Mouse (Mus musculus): ENCODE results near the gene Thrap3. TPM values are rescaled to one million over a fixed set of nuclear protein-coding genes. Genes with fewer than 3 reads are reported as not detected.

The Thrap3 gene
- total RNA-seq (2022) = 100 to 1,000 TPM in 3 of 4 experiments, 10 to 100 TPM in 1; 95.8 to 107 (median 105) TPM

DNA sequence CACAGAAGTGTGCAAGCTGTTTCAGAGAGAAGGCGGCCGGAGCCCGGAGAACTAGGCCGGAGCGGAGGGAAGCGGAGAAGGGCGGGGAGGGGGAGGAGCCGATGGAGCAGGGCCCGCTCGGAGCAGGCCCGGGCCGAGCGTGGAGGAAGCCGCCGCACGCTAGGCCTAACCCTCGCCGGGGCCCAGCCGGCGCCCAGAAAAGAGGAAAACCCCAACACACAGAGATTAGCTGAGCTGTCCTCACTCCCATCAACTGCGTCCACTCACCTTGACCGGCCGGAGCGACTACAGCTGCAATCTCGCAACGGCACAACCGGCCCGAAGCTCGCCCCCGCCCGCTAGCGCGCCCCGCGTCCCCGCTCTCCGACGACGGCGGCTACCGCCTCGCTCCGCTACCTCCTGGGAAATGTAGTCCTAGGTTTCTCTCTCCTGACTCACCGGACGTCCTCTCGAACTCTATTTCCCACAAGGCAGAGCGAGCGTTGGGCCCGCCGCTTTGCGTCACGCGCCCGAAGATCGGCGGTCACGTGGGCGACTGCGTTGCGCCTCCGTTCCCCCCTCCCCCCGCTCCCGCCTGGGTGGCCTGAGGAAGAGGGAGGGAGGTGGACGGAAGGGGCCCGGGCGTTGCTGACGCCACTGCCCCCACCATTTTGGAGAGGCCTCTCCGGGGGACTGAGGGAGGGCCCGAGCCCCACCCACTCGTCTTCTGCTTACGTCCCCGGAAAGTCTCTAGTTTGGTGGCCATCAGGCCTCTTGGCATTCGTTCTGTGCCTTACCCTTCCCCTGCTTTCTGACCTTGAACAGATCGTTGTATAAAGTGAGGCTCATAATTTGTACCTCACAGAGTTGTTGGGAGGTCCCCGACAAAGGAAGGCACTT, at the start of gene Thrap3:
Gene Thrap3 (minus strand): TSS at position 458 of the 879 bp plus-strand sequence.
- peak; percentile 98 to 99 for DNase-seq (ENCODE audit: low spot score in 2 of 2)

GRCm38 (mm10) chr4:126251655-126252254, 49.2 kb upstream of the Thrap3 start:
- DNase-seq (ENCODE audit: low spot score in 2 of 2) = no peak

GRCm38 (mm10) chr4:126250659-126251058, 48.1 kb upstream of the Thrap3 start:
- no peak for DNase-seq (ENCODE audit: low spot score in 2 of 2)

DNA sequence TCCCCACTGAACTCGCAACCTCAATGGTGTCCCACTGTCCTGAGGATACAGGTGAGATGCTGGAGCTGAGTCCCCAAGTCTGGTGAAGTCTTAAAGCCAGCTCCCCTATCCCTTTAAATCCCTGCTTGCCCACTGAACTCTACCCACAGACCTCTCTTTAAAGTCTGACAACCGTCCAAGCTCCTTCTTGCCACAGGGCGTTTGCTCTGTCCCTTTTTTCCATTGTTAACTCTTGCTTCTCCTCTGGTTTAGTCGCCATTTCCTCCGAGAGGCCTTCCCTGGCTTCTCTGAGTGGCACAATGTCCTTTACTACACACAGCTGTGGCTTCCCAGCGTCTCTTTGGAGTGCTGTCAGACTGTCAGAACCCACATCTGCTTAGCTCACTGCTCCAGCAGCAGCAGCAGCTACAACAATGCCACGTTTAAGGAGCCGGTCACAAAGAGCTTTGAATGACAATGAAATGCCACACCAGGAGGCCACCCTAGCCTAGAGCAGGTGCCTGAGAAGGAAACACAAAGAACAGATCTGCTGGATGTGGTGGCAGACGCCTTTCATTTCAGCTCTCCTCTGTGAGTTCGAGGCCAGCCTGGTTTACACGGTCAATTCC, 45.8 kb upstream of the Thrap3 start:
- DNase-seq (ENCODE audit: low spot score in 2 of 2) = no peak

DNA sequence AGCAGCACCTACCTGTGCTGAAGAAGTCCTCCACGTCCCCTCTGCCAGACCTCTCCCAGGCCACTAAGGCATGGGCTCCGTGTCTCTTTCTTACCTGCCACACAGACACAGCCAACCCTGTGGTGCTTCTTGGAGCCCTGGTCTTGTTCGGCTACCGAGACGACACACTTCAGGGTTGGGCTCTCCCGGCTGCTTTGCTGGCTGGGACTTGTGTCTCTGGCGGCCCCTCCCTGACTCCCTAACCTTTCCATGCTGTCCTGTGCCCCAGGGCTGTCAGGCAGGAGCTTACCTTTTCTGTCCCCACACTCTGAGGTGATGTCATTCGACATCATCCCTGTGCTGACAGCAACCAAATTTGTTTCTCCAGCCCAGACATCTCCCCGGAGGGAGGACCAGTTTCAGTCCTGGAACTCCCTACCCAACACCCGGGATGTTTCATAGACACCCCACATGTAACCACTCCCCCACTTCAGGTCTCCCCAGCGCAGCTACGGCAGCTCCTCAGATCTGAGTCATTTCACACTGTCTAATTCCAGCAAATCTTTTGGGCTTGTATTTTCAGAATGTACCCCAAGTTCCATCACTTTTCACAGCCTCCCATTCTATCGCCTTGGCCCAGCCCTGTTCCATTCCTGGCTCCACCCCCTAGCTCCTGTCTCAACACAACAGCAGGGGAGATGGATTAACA, 43.8 kb upstream of the Thrap3 start:
- no peak for DNase-seq (ENCODE audit: low spot score in 2 of 2)

- no peak for DNase-seq (ENCODE audit: low spot score in 2 of 2)
These were observed 40.0 kb upstream of the Thrap3 start for GRCm38 (mm10) chr4:126242510-126242909.

DNA sequence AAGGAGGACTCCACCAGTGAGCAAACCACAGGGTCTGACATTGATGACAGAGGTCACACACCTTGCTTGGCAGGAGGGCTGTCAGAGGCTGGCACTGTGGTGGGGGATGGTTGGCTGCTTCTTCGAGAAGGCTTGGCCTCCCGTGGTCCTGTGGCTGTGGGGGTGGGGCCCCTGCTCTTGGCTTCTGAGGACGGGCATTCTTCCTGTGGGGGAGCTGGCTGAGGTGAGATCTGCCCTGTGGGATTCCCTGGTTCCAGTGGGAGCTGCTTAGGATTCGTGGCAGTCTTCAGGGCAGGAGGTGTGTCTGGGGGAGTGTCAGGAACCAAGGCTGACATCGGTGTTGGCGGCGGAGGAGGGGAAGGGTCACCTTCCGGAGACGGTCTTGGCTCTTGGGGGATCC, 39.4 kb upstream of the Thrap3 start:
- DNase-seq (ENCODE audit: low spot score in 2 of 2) = no peak

GRCm38 (mm10) chr4:126239862-126240475, 37.4 kb upstream of the Thrap3 start:
- no peak for DNase-seq (ENCODE audit: low spot score in 2 of 2)

- DNase-seq (ENCODE audit: low spot score in 2 of 2) = peak; percentile 46 to 76
These were observed 35.2 kb upstream of the Thrap3 start for GRCm38 (mm10) chr4:126237721-126238242.

DNA sequence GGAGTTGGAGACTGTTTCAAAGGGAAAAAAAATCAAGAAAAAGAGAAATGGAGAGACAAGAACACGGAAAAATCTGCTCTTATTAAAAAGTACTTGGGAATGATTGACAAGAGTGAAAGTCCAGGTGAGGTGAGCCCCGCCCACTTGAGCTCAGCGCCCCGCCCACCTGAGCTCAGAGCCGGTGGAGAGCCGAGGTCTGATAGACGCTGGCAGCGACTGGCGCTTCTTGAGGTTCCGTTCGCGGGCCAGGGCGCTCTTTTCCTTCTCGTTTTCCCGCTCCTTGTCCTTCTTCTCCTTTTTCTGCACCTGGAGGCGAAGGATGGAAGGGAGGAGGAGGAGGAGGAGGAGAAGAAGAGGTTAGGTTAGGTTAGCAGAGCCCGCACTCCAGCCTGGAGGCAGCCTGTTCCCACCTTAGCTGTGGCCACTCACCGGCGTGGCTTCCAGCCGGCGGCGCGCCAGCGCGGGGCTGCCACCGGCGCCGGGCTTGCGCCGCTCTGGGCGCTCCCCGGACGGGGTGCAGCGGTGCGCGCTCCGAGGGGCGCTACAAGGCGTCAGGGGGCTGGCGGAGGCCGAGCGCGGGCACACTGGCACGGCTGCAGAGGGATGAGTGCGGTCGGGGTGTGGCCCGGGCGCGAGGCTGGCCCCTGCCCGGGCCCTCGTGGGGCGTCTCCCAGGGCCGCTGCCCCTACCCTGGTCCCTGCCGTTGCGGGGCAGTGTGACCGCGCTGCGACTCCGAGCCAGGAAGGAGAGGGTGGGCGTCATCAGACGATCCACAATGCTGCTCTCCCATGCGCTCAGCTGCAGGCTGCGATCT, 34.1 kb upstream of the Thrap3 start:
- no peak for DNase-seq (ENCODE audit: low spot score in 2 of 2)

- DNase-seq (ENCODE audit: low spot score in 2 of 2) = no peak
These were observed 32.6 kb upstream of the Thrap3 start for GRCm38 (mm10) chr4:126235191-126235590.

- no peak for DNase-seq (ENCODE audit: low spot score in 2 of 2)
These were observed 32.1 kb upstream of the Thrap3 start for GRCm38 (mm10) chr4:126234496-126235175.

- no peak for DNase-seq (ENCODE audit: low spot score in 2 of 2)
These were observed 31.2 kb upstream of the Thrap3 start for GRCm38 (mm10) chr4:126233676-126234308.

DNA sequence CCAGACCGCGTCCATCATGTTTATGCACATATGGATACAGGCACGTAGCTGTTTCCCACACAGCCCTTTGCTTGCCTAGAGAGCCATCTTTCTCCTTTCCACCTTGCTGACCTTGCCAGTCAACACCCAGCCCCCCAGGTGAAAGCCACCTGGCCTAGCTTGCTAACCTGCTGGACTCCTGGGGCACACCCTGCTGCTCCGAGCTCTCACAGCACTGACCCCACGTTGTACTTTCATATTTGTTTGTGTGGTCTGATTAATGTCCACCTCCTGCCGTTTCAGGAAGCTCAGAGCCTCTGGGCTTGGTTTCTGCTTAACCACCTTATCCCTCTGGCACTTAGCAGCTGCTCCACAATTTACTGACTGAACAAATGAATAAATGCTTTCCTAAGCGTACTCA, 27.3 kb upstream of the Thrap3 start:
- DNase-seq (ENCODE audit: low spot score in 2 of 2) = no peak

- no peak for DNase-seq (ENCODE audit: low spot score in 2 of 2)
These were observed 25.6 kb upstream of the Thrap3 start for GRCm38 (mm10) chr4:126228144-126228543.

DNA sequence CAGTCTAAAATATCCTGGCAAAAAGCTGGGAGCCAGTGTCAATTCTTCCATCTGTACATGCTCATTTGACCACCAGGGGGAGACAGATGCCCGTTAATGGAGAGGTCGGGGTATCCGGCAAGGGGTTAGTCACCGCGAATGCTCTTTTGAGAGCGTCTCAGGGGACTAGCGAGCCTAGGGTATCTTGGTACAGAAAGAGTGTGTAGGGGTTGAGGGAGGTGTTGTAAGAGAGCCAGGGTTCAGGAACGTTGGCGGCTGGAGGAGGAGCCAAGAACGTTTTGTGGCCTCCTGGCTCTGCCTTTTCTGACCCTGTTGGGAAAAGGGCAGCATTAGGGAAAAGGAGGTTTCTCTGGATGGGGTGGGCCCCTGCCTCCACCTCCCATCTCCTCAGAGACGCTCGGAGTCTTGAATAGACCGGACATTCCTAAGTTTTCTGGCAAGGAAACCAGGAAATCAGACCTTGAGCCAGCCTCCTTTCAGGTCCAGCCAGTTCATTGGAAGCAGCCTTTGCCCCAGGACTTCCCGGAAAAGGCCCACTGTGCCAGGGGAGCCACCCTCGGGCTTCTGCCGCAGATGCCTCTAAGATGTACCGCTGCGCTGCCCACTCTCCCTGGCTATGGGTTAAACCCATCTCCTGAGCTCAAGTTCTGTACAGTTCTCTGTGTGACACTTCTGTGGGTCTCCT, 24.7 kb upstream of the Thrap3 start:
- peak; percentile 78 to 83 for DNase-seq (ENCODE audit: low spot score in 2 of 2)

- no peak for DNase-seq (ENCODE audit: low spot score in 2 of 2)
These were observed 24.1 kb upstream of the Thrap3 start for GRCm38 (mm10) chr4:126226640-126227039.

GRCm38 (mm10) chr4:126222631-126223030, 20.1 kb upstream of the Thrap3 start:
- no peak for DNase-seq (ENCODE audit: low spot score in 2 of 2)
